ENCODE assay signal across 8 mouse cellular contexts in the genomic region with DNA sequence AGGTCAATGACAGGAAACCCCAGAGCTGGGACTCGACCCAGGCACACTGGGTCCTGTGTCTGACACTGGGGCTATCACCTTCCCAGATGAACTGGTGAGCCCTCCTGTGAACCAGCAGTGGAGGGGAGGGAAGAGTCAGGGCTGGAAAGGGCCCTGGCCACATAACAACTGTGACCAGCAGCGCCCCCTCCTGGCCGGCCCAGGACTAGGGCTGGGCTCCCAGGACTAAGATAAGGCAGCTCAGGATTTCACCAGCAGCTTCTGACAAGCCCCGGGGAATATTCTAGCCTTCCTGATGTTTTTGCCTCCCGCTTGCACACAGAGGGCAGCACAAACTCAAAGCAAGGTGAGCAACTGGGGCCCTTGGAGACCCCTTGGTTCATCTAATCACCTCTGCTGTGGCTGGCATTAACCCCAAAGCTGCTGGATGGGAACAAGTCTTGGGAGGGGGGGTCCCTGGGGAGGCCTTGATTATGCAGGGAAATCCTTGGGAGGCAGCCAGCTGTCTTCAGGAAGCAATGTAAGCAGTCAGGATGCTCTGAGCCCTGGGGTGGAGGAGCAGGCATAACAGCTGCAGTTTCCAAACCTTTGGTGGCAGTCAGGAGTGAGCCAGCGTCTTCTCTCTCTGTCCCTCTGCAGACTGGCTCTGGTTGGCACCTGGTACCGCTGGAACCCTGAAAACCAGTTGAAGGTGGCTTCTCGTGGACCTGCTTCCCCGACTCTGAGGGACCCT. TPM values are rescaled to one million over a fixed set of nuclear protein-coding genes. Genes with fewer than 3 reads are reported as not detected.
DNase-seq lines count a peak whose midpoint lies in the region; ATAC-seq and TF ChIP-seq lines count a peak whose summit lies in the region.

A gene (minus strand): TSS at position 683 of the 733 bp plus-strand sequence.

- no peak for TF ChIP-seq POLR2A in thymus, adult 2 months (IDR thresholded peaks at IDR 0.05; ENCODE audit: control insufficient read depth, extremely low read depth, insufficient read depth, low read length, poor library complexity)

- H3K4me2 ChIP-seq in kidney, embryonic 14.5 days (replicated peaks; ENCODE audit: low read depth, low read length): no peak within 1 kb of the TSS
- no peak within 1 kb of the TSS for H3K4me2 ChIP-seq in intestine, embryonic 16.5 days (ENCODE audit: low read depth, low read length)
- no peak within 1 kb of the TSS for H3K4me2 ChIP-seq in liver, embryonic 11.5 days

- DNase-seq in kidney, adult 11 months: peak; percentile 71
- peak; percentile 44 for DNase-seq in c-Kit-positive CD71-positive TER-119-negative erythroid progenitor cells, embryonic 14.5 days (ENCODE audit: low read depth)
- peak; percentile 73 to 75 for DNase-seq in gastrocnemius, adult 8-10 months (ENCODE audit: low spot score in 2 of 2)
- DNase-seq in liver, embryonic 11.5 days (ENCODE audit: low spot score): peak; percentile 80
- DNase-seq in natural killer cell, adult 2 months (ENCODE audit: low spot score in 2 of 2): peak; percentile 71 to 76
- DNase-seq in thymus, adult 2 months: peak; percentile 70

- no peak within 1 kb of the TSS for H3K27ac ChIP-seq in kidney, embryonic 14.5 days (ENCODE audit: low read depth, low read length)
- peak within 1 kb of the TSS; percentile 59 for H3K27ac ChIP-seq in intestine, embryonic 16.5 days (ENCODE audit: low read length)
- no peak within 1 kb of the TSS for H3K27ac ChIP-seq in liver, embryonic 11.5 days (ENCODE audit: low read depth, low read length)
- no peak within 1 kb of the TSS for H3K27ac ChIP-seq in thymus, adult 2 months (ENCODE audit: control insufficient read depth, insufficient read depth, low read length)

- H3K9me3 ChIP-seq in kidney, embryonic 14.5 days (ENCODE audit: control insufficient read depth, low read length): no peaks in the 10 kb centered on the region
- H3K9me3 ChIP-seq in intestine, embryonic 16.5 days (ENCODE audit: control insufficient read depth, low read length): no peaks in the 10 kb centered on the region
- H3K9me3 ChIP-seq in liver, embryonic 11.5 days (ENCODE audit: control insufficient read depth, low read length): no peaks in the 10 kb centered on the region

- no peak for ATAC-seq in kidney, embryonic 14.5 days (ENCODE audit: low FRiP score, low TSS enrichment)
- 0 out of 2 replicates have a peak, but pooled peaks have one; percentile 14 for ATAC-seq in intestine, embryonic 16.5 days
- peak; percentile 49 for ATAC-seq in liver, embryonic 11.5 days (replicated peaks; ENCODE audit: low FRiP score)

- H3K9ac ChIP-seq in kidney, embryonic 14.5 days (ENCODE audit: low read depth, low read length): no peak within 1 kb of the TSS
- H3K9ac ChIP-seq in intestine, embryonic 16.5 days (ENCODE audit: low read depth, low read length): peak within 1 kb of the TSS; percentile 31; the same call in 1 of the 2 replicates
- H3K9ac ChIP-seq in liver, embryonic 11.5 days (ENCODE audit: low read depth, low read length): no peak within 1 kb of the TSS

- no peak within 1 kb of the TSS for H3K4me3 ChIP-seq in kidney, embryonic 14.5 days (ENCODE audit: low read length)
- H3K4me3 ChIP-seq in intestine, embryonic 16.5 days (ENCODE audit: low read length): no peak within 1 kb of the TSS
- H3K4me3 ChIP-seq in liver, embryonic 11.5 days (ENCODE audit: low read depth, low read length): no peak within 1 kb of the TSS
- H3K4me3 ChIP-seq in thymus, adult 2 months (ENCODE audit: control insufficient read depth, insufficient read depth, low read length): no peak within 1 kb of the TSS

- peaks cover 16% of the 10 kb centered on the region; the same call in 1 of the 2 replicates for H3K4me1 ChIP-seq in kidney, embryonic 14.5 days (ENCODE audit: control insufficient read depth, insufficient read depth, low read length)
- H3K4me1 ChIP-seq in intestine, embryonic 16.5 days (ENCODE audit: control insufficient read depth, insufficient read depth, low read length): peaks cover 38% of the 10 kb centered on the region
- H3K4me1 ChIP-seq in liver, embryonic 11.5 days (replicated peaks; ENCODE audit: control insufficient read depth, insufficient read depth, low read length): peaks cover 16% of the 10 kb centered on the region
- H3K4me1 ChIP-seq in thymus, adult 2 months (replicated peaks; ENCODE audit: control insufficient read depth, insufficient read depth, low read length): no peaks in the 10 kb centered on the region

- TF ChIP-seq CTCF in thymus, adult 2 months (IDR thresholded peaks at IDR 0.05; ENCODE audit: borderline replicate concordance, control insufficient read depth, extremely low read depth, insufficient read depth, low read length, poor library complexity): peak; percentile 90

- 30% methylated on average over 9 of the region's 9 CpGs for WGBS in kidney, embryonic 14.5 days
- WGBS in intestine, embryonic 16.5 days: 37% methylated on average over 9 of the region's 9 CpGs
- 45% methylated on average over 9 of the region's 9 CpGs for WGBS in liver, embryonic 11.5 days
- WGBS in thymus, adult 2 months: 40% methylated on average over 9 of the region's 9 CpGs

- no peaks in the 10 kb centered on the region for H3K36me3 ChIP-seq in kidney, embryonic 14.5 days (ENCODE audit: control insufficient read depth, insufficient read depth, low read length)
- H3K36me3 ChIP-seq in intestine, embryonic 16.5 days (ENCODE audit: control insufficient read depth, insufficient read depth, low read length): no peaks in the 10 kb centered on the region
- H3K36me3 ChIP-seq in liver, embryonic 11.5 days (ENCODE audit: control insufficient read depth, insufficient read depth, low read length): no peaks in the 10 kb centered on the region
- H3K36me3 ChIP-seq in thymus, adult 2 months (ENCODE audit: control insufficient read depth, insufficient read depth, low read length): no peaks in the 10 kb centered on the region

- no peaks in the 10 kb centered on the region for H3K27me3 ChIP-seq in kidney, embryonic 14.5 days (ENCODE audit: control insufficient read depth, insufficient read depth, low read length)
- H3K27me3 ChIP-seq in intestine, embryonic 16.5 days (replicated peaks; ENCODE audit: control insufficient read depth, insufficient read depth, low read length): no peaks in the 10 kb centered on the region
- H3K27me3 ChIP-seq in liver, embryonic 11.5 days (replicated peaks; ENCODE audit: control insufficient read depth, insufficient read depth, low read length): no peaks in the 10 kb centered on the region
- no peaks in the 10 kb centered on the region for H3K27me3 ChIP-seq in thymus, adult 2 months (ENCODE audit: control insufficient read depth, insufficient read depth, low read length)

RNA-seq across cellular contexts. Expression of the gene that starts here (rescaled TPM):
- 0.53 and 1.0 TPM in 2 replicates for polyA plus RNA-seq in kidney, embryonic 14.5 days (2014; fragmentation: Nextera tagmentation; extraction: Ambion mirVana)
- under 1 TPM in 2 of 4 experiments, not detected in 2; 0.39 to 0.41 TPM for total RNA-seq in gastrocnemius, adult 8-10 months (2022)
- 2.7 and 3.1 TPM in 2 replicates for polyA plus RNA-seq in intestine, embryonic 16.5 days (2015; fragmentation: Nextera tagmentation; extraction: Ambion mirVana)
- polyA plus RNA-seq in liver, embryonic 11.5 days (2014; fragmentation: Nextera tagmentation; extraction: Ambion mirVana): 3.1 and 3.6 TPM in 2 replicates
- polyA plus RNA-seq in thymus, adult 2 months (2012; rRNA removed): 1.4 and 1.5 TPM in 2 replicates

Comparison
In these comparisons a context has a peak if more than half of its experiments do, and no peak if none do; other contexts are left out.
1. Peak in DNase-seq in gastrocnemius, adult 8-10 months; RNA of the gene not detected or under 1 TPM.